Mouse (Mus musculus): ENCODE measurements at regions not wholly inside any gene's neighbourhood (a gene's known extent, or its start where the extent isn't known, plus 50 kb on each side); places are given as distances from the start of the nearest gene placed in this dataset.

GRCm38 (mm10) chr7:84466479-84466878 lies 56.5 kb upstream of the Arnt2 start:
- DNase-seq (ENCODE audit: inconsistent ontology term): peak; percentile 20

- peak; percentile 66 for DNase-seq (ENCODE audit: inconsistent ontology term)
Measured at GRCm38 (mm10) chr7:84465587-84466202, 55.7 kb upstream of the Arnt2 start.
